Mouse (Mus musculus): ENCODE measurements around the gene Fgf3. TPM values are rescaled to one million over a fixed set of nuclear protein-coding genes. Genes with fewer than 3 reads are reported as not detected.

The Fgf3 gene
- polyA plus RNA-seq, 1 experiment from 2014 or later: 0.47 TPM

DNA sequence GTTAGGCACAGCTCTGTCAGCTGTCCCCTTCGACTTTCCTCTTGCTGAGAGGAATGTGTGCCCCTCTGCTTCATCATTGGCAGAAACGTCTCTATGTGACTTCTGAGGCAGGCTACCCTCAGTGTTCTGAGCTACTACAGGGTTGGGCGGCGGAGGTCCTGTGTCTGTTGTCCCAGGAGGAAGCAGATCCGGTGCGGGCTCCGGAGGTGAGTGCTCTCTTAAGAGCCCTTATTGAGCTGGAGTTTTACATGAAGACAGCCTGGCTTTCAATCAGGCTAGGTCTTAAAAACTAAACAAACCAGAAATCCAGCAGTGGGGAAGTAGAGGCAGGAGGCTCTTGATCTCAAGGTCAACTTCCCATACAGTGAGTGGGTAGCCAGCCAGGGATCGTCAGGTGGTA lies 29.7 kb downstream of the Fgf3 start:
- Histone ChIP-seq H3K9ac (ENCODE audit: low read length) (no peak overlapping the region), H3K36me3 (ENCODE audit: control insufficient read depth, insufficient read depth, low read length) (no peaks in the 10 kb centered on the region), H3K9me3 (ENCODE audit: control insufficient read depth, low read length) (no peaks in the 10 kb centered on the region), H3K27ac (replicated peaks) (no peak overlapping the region), H3K27me3 (ENCODE audit: control insufficient read depth, insufficient read depth, low read length) (no peaks in the 10 kb centered on the region), H3K4me3 (ENCODE audit: low read depth, low read length) (no peak overlapping the region), H3K4me2 (replicated peaks; ENCODE audit: low read depth) (no peak overlapping the region), H3K4me1 (replicated peaks; ENCODE audit: control insufficient read depth, insufficient read depth) (no peaks in the 10 kb centered on the region)
- no peak for ATAC-seq (ENCODE audit: low FRiP score, low TSS enrichment)
- 79% methylated on average over 8 of the region's 8 CpGs for WGBS
- no peak for DNase-seq (ENCODE audit: low spot score)
- no peak for TF ChIP-seq EP300 (optimal IDR thresholded peaks at IDR 0.05)
- TF ChIP-seq CTCF (IDR thresholded peaks at IDR 0.05; ENCODE audit: low read depth): no peak

DNA sequence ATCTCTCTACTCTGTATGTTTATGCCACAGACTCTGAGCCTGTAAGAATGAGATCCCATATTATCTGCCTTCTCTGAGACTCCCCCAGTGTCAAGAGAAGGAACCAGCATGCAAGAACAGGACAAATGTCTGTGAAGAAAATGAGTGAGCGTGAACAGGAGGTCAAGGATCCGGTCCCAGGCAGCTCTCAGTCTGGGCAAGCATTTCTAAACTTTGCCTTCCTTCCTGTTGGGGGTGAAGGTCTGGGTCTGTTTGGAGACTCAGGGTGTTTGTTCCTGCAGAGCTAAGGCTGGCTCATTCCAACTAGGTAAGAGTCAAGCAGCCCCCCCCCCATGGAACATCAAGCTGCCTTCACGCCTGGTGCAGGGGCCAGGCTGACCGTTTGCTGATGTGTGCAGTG lies 34.5 kb downstream of the Fgf3 start:
- H3K36me3 ChIP-seq (ENCODE audit: control insufficient read depth, insufficient read depth, low read length): no peaks in the 10 kb centered on the region
- WGBS: 71% methylated on average over 4 of the region's 4 CpGs
- no peak for DNase-seq (ENCODE audit: low spot score)
- H3K9me3 ChIP-seq (ENCODE audit: control insufficient read depth, low read length): no peaks in the 10 kb centered on the region
- H3K4me3 ChIP-seq (ENCODE audit: low read depth, low read length): no peak overlapping the region
- TF ChIP-seq CTCF (IDR thresholded peaks at IDR 0.05; ENCODE audit: low read depth) (no peak), EP300 (optimal IDR thresholded peaks at IDR 0.05) (no peak)
- no peaks in the 10 kb centered on the region for H3K27me3 ChIP-seq (ENCODE audit: control insufficient read depth, insufficient read depth, low read length)
- H3K27ac ChIP-seq (replicated peaks): no peak overlapping the region
- H3K4me1 ChIP-seq (replicated peaks; ENCODE audit: control insufficient read depth, insufficient read depth): no peaks in the 10 kb centered on the region
- no peak overlapping the region for H3K9ac ChIP-seq (ENCODE audit: low read length)
- no peak for ATAC-seq (ENCODE audit: low FRiP score, low TSS enrichment)
- no peak overlapping the region for H3K4me2 ChIP-seq (replicated peaks; ENCODE audit: low read depth)

GRCm38 (mm10) chr7:144873160-144873559 lies 35.3 kb downstream of the Fgf3 start:
- H3K4me1 ChIP-seq (replicated peaks; ENCODE audit: control insufficient read depth, insufficient read depth): no peaks in the 10 kb centered on the region
- H3K9ac ChIP-seq (ENCODE audit: low read length): no peak overlapping the region
- ATAC-seq (ENCODE audit: low FRiP score, low TSS enrichment) (no peak), DNase-seq (ENCODE audit: low spot score) (no peak)
- H3K27me3 ChIP-seq (ENCODE audit: control insufficient read depth, insufficient read depth, low read length): no peaks in the 10 kb centered on the region
- H3K4me2 ChIP-seq (replicated peaks; ENCODE audit: low read depth): no peak overlapping the region
- TF ChIP-seq EP300 (optimal IDR thresholded peaks at IDR 0.05): no peak
- no peak for TF ChIP-seq CTCF (IDR thresholded peaks at IDR 0.05; ENCODE audit: low read depth)
- WGBS: 80% methylated on average over 4 of the region's 4 CpGs
- H3K4me3 ChIP-seq (ENCODE audit: low read depth, low read length): no peak overlapping the region
- H3K9me3 ChIP-seq (ENCODE audit: control insufficient read depth, low read length): no peaks in the 10 kb centered on the region
- H3K36me3 ChIP-seq (ENCODE audit: control insufficient read depth, insufficient read depth, low read length): no peaks in the 10 kb centered on the region
- H3K27ac ChIP-seq (replicated peaks): no peak overlapping the region

GRCm38 (mm10) chr7:144874226-144874625 lies 36.3 kb downstream of the Fgf3 start:
- DNase-seq (ENCODE audit: low spot score) (no peak), ATAC-seq (ENCODE audit: low FRiP score, low TSS enrichment) (no peak)
- H3K4me1 ChIP-seq (replicated peaks; ENCODE audit: control insufficient read depth, insufficient read depth): no peaks in the 10 kb centered on the region
- H3K27ac ChIP-seq (replicated peaks): no peak overlapping the region
- TF ChIP-seq EP300 (optimal IDR thresholded peaks at IDR 0.05): no peak
- no peak for TF ChIP-seq CTCF (IDR thresholded peaks at IDR 0.05; ENCODE audit: low read depth)
- no peaks in the 10 kb centered on the region for H3K9me3 ChIP-seq (ENCODE audit: control insufficient read depth, low read length)
- H3K9ac ChIP-seq (ENCODE audit: low read length): no peak overlapping the region
- H3K36me3 ChIP-seq (ENCODE audit: control insufficient read depth, insufficient read depth, low read length): no peaks in the 10 kb centered on the region
- WGBS: 75% methylated on average over 4 of the region's 4 CpGs
- no peak overlapping the region for H3K4me2 ChIP-seq (replicated peaks; ENCODE audit: low read depth)
- no peak overlapping the region for H3K4me3 ChIP-seq (ENCODE audit: low read depth, low read length)
- no peaks in the 10 kb centered on the region for H3K27me3 ChIP-seq (ENCODE audit: control insufficient read depth, insufficient read depth, low read length)

GRCm38 (mm10) chr7:144878401-144878800 lies 40.5 kb downstream of the Fgf3 start:
- no peaks in the 10 kb centered on the region for H3K4me1 ChIP-seq (replicated peaks; ENCODE audit: control insufficient read depth, insufficient read depth)
- no peak overlapping the region for H3K27ac ChIP-seq (replicated peaks)
- WGBS: 83% methylated on average over 1 of the region's 1 CpGs
- DNase-seq (ENCODE audit: low spot score) (no peak), ATAC-seq (ENCODE audit: low FRiP score, low TSS enrichment) (no peak)
- H3K4me2 ChIP-seq (replicated peaks; ENCODE audit: low read depth): no peak overlapping the region
- H3K9me3 ChIP-seq (ENCODE audit: control insufficient read depth, low read length): no peaks in the 10 kb centered on the region
- no peaks in the 10 kb centered on the region for H3K36me3 ChIP-seq (ENCODE audit: control insufficient read depth, insufficient read depth, low read length)
- no peak for TF ChIP-seq CTCF (IDR thresholded peaks at IDR 0.05; ENCODE audit: low read depth)
- TF ChIP-seq EP300 (optimal IDR thresholded peaks at IDR 0.05): no peak
- H3K4me3 ChIP-seq (ENCODE audit: low read depth, low read length): no peak overlapping the region
- H3K9ac ChIP-seq (ENCODE audit: low read length): no peak overlapping the region
- H3K27me3 ChIP-seq (ENCODE audit: control insufficient read depth, insufficient read depth, low read length): no peaks in the 10 kb centered on the region

GRCm38 (mm10) chr7:144883106-144883505 lies 45.2 kb downstream of the Fgf3 start:
- Histone ChIP-seq H3K9ac (ENCODE audit: low read length) (no peak overlapping the region), H3K27ac (replicated peaks) (no peak overlapping the region), H3K27me3 (ENCODE audit: control insufficient read depth, insufficient read depth, low read length) (no peaks in the 10 kb centered on the region), H3K9me3 (ENCODE audit: control insufficient read depth, low read length) (no peaks in the 10 kb centered on the region), H3K4me3 (ENCODE audit: low read depth, low read length) (no peak overlapping the region), H3K4me2 (replicated peaks; ENCODE audit: low read depth) (no peak overlapping the region), H3K36me3 (ENCODE audit: control insufficient read depth, insufficient read depth, low read length) (no peaks in the 10 kb centered on the region), H3K4me1 (replicated peaks; ENCODE audit: control insufficient read depth, insufficient read depth) (no peaks in the 10 kb centered on the region)
- DNase-seq (ENCODE audit: low spot score): no peak
- TF ChIP-seq CTCF (IDR thresholded peaks at IDR 0.05; ENCODE audit: low read depth) (no peak), EP300 (optimal IDR thresholded peaks at IDR 0.05) (no peak)
- no peak for ATAC-seq (ENCODE audit: low FRiP score, low TSS enrichment)
- 18% methylated on average over 2 of the region's 2 CpGs for WGBS

Measured in stomach, postnatal 0 days (tissue).